Mouse (Mus musculus): ENCODE data around the gene Gm3115. TPM values are rescaled to one million over a fixed set of nuclear protein-coding genes. Genes with fewer than 3 reads are reported as not detected.
"Not testable (repeated sequence)": the region's sequence is repeated elsewhere in the genome, so short reads cannot be mapped to it uniquely, and the experiment has no call there.

Gm3115 gene
- polyA plus RNA-seq (2012; rRNA removed): not detected in 2 replicates

DNA sequence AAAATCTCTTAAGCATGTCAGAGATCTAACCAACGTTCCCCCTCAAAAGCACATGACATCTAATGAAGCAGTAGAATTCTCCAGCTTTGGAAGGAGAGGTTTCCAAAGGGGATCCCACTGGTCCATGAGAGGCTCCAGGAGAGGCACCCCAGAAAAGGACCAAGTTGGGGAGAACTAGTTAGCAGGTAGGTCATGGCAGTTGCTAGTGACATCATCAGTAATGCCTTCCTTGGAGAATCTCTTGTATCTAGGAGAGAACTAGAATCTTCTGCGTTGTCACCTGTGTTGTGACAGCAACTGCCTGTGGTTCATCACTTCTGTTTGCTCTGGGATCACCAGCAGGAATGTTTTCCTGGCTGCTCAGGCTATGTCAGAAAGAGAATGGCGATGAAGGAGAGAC is at the start of gene Gm3115:
Gm3115 (plus strand) TSS at position 301 of the 400 bp plus-strand sequence.
- not testable (repeated sequence) for DNase-seq (ENCODE audit: low spot score)

DNA sequence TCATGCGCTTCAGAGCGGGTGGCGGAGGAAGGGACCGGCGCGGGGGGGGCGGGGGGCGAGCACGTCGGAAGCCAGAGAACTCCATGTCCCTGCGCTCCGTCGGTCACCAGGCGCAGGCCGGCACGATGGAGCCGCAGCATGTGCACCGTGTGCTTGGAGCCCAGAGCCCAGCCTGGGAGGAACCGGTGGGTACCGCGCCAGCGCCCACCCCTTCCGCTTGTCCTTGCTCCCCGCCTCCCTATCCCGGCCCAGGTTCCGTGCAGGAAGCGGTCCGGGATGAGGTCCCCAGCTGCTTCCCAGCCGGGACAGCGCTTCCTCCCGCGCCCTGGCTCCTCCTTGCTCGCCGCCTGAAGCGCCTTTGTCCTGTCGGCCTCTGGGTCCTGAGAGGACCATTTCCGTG is 26.5 kb downstream of the Gm3115 start, which contains the start of gene Gm8108:
Gm8108 (plus strand) TSS at position 101 of the 400 bp plus-strand sequence.
- not testable (repeated sequence) for DNase-seq (ENCODE audit: low spot score)

DNA sequence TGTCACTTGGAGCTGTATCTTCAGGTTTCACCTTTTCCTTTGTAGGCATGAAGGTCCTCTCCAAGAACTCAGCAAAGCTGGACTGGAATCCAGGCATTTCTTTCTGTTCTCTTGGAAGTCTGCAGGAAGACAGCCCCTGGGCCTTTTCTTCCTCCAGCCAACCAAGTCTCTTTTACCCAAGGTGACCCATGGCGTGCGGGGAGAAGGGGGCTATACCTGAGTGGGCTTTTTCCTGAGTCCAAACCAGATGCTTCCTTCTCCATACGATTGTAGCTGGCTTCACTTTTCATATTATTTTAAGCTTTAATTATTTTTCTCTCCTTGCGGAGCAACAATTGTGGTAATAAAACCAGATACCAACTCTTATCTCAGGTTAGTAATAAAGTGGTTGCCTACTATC is 57.7 kb downstream of the Gm3115 start:
- DNase-seq (ENCODE audit: low spot score): not testable (repeated sequence)

Other genes with a start within 250 kb of the Gm3115 start
- 0.09 TPM in 1 of 2 replicates, not detected in the other for gene Gm3033, start 237.9 kb upstream of the Gm3115 start, polyA plus RNA-seq (2012; rRNA removed)
- gene Gm2916, start 199.9 kb upstream of the Gm3115 start, polyA plus RNA-seq (2012; rRNA removed): not detected in 2 replicates
- gene Gm3029, start 152.4 kb upstream of the Gm3115 start, polyA plus RNA-seq (2012; rRNA removed): not detected in 2 replicates
- gene Gm3095, start 120.6 kb upstream of the Gm3115 start, polyA plus RNA-seq (2012; rRNA removed): 0.17 TPM in 1 of 2 replicates, not detected in the other
- not detected in 2 replicates for gene Gm3099, start 85.7 kb upstream of the Gm3115 start, polyA plus RNA-seq (2012; rRNA removed)
- 0.19 and 0.26 TPM in 2 replicates for gene Gm5796, start 60.2 kb upstream of the Gm3115 start, polyA plus RNA-seq (2012; rRNA removed)
- 3.6 and 6.4 TPM in 2 replicates for gene Gm8108, start 26.4 kb downstream of the Gm3115 start, polyA plus RNA-seq (2012; rRNA removed)
- gene Gm3127, start 80.9 kb downstream of the Gm3115 start, polyA plus RNA-seq (2012; rRNA removed): not detected in 2 replicates
- 0.09 and 0.11 TPM in 2 replicates for gene Gm2974, start 98.5 kb downstream of the Gm3115 start, polyA plus RNA-seq (2012; rRNA removed)
- gene Gm3138, start 165.5 kb downstream of the Gm3115 start, polyA plus RNA-seq (2012; rRNA removed): not detected in 2 replicates
- gene Gm3149, start 233.2 kb downstream of the Gm3115 start, polyA plus RNA-seq (2012; rRNA removed): not detected in 2 replicates